Mouse (Mus musculus): ENCODE measurements around the gene Nupr1. TPM values are rescaled to one million over a fixed set of nuclear protein-coding genes. Genes with fewer than 3 reads are reported as not detected.
A peak's percentile ranks its signal among the peaks of the same experiment; 100 is the strongest.

Nupr1 gene
- 1 to 10 TPM; 6.1 to 8.0 TPM for total RNA-seq (2021)
- long read RNA-seq, experiment 1, transcript Nupr1-201 (3 exons, 829 nt), result major isoform, 5 of 8 reads
- long read RNA-seq, experiment 1, partial matches to known transcripts, result 0 of 8 reads
- long read RNA-seq, experiment 1, other reads (novel, unspliced or antisense), result 2 of 8 reads
- long read RNA-seq, experiment 2, transcript Nupr1-201 (3 exons, 829 nt), result major isoform, 11 of 11 reads
- long read RNA-seq, experiment 2, partial matches to known transcripts, result 0 of 11 reads
- long read RNA-seq, experiment 2, other reads (novel, unspliced or antisense), result 0 of 11 reads

DNA sequence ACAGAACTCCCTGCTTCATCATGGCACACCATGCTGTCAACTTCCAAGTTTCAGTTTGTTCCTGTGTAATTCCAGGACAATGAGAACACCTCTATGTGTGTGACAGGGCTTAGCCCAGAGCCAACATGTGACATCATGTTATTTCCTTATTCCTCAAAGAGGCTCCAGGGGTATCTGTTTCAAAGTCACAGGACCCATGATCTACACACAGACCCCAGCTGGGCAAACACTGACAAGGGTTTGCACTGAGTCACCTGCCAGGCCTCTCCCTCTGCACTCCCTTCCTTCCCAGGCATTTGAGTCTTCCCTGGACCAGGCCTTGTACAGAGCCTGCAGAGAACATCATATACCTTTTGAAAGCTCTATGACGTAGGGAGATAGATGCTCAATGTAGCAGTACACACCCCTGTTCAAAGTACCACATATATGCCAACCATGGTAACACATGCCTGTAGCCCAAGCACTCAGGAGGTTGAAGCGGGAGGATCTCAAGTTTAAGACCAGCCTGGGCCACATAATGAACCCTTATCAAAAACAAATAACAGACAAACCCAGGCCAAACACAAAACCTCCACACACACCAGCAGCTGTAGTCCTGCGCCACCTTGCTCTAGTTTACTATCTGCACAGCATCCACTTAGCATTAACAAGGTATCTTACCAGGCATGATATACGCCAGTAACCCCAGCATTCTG, at the start of gene Nupr1:
TSS of gene Nupr1 (minus strand) at position 38 of the 695 bp plus-strand sequence.
- DNase-seq, result no peak

DNA sequence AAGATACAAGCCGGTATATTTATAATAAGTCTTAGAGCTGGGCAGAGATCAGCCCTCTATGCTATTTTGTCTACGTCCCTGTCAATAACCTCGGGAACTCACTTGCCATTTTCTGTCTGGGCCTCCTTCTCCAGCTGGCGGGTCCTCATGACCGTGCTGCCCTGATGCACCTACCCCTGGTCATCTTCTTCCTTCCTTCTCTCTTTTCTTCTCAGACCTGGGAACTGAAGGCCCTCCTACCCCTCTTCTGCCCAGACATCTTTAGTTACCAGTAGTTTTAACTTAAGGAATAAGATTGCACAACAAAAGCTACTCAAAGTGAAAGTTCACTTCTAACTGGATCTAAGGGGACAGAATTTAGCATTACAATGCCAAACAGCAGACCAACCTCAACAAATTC, 49.0 kb upstream of the Nupr1 start:
- DNase-seq, result no peak

DNA sequence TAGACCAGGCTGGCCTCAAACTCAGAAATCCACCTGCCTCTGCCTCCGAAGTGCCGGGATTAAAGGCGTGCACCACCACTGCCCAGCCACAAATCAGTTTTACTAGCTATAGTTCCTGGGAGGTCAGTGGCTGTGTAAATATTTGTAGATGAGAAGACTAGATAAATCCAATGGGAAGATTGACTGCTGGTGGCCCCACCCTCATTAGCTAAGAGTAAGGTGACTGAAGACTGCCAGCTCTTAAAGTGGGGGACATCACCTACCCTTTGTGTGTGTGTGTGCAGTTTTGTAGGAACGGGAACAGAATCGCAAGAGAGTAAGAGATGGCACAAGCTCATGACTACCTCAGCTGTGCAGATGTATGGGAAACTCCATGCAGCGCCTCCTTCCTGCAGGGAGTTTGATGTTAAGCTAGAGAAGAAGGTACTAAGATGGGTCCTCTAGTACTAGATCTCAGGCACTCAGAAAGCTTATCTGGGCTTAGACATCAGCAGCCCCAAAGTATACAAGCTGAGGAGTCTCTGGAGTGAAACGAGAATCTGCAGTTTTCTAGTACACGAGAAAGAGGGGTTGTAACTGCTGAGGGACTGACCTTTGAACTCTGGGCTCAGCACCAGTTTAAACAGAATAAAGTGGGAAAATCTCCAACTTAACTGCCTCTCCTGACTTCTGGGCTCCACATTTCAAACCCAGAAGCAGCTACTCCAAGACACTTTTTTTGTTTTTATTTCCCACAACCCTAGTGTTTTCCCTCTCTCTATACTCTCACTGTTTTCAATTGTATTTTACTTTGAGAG, 48.1 kb upstream of the Nupr1 start:
- DNase-seq, result no peak

DNA sequence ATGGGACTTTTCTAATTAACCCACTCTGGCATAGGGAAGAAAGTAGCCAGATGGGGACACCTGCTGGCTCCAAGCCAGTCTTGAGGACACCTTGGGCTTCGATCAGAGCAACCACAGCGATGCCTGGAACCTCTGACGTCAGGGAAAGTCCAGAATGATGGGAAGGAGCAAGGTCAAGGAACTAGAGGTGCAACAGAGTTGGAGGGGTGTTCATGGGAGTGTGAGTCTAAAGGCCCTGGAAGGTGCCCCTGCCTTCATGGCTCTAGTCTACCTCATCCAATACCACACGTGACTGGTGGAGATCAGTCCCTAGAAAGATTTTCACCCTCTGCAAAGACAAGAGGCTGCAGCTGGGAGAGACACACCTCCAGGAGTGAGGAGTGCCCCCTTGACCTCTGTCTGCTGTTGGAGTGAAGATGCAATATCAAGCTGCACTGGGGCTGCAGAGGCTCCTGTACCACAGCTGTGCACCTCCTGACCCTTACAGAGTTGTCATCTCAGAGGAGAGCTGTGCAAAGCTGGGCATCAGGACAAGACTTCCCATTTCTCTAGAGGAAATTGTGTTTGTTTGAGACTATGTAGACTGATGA, 46.1 kb upstream of the Nupr1 start:
- no peak for DNase-seq

DNA sequence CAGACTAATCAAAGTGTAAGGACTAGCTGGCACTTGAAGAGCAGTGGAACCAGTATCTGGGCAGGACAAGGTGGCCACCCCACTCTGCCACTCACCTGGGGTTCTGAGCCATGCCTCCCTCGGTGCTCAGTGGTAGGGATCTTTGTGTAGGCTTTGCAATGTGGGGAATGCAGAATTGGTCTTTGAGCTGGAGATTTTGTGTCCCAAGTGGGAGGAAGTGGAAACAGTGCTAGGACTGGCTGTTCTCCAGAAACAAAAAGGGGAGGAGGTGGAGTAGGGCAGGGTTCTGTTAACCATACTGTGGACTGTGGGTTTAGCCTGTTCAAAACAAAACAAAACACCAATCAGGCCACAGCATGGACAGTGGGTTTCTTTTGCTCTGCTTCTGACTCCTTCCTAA, 45.5 kb upstream of the Nupr1 start, which contains the start of gene Sult1a1:
TSS of gene Sult1a1 (minus strand) at position 226 of the 400 bp plus-strand sequence.
- DNase-seq, result peak; percentile 89 to 94

DNA sequence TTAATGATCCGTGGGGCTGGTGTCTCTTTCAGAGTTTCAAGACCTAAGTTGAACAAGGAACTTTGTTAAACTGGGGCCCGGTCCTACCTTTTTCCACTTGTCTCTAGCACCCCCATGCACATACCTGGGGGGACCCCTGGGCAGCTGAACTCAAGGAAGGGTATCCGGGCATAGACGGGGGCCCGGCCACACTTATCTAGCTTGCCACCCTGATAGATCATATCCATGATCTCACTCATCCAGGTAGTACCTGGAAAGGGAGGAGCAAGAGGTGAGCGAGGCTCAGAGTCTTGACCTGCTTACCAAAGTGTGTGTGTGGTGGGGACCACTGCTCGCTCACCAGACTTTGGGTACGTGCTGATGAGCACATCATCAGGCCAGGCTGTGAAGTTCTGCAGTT, 44.4 kb upstream of the Nupr1 start:
- DNase-seq, result no peak

DNA sequence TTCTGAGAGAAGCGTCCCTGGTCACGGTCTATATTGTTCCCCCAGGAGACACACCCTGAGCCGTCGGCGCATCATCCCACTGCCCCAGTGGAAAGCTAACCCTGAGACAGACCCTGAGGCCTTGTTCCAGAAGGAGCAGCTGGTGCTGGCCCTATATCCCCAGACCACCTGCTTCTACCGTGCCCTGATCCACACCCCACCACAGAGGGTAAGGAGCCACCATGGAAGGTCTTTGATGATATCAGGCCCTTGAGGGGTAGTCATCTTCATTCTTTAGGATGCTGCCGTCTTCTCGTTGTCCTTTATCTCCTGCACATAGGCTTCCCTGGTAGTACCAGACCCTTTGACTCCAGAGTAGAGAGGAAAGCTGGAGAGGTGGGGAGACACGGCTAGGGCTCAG, 41.5 kb upstream of the Nupr1 start:
- DNase-seq, result no peak

DNA sequence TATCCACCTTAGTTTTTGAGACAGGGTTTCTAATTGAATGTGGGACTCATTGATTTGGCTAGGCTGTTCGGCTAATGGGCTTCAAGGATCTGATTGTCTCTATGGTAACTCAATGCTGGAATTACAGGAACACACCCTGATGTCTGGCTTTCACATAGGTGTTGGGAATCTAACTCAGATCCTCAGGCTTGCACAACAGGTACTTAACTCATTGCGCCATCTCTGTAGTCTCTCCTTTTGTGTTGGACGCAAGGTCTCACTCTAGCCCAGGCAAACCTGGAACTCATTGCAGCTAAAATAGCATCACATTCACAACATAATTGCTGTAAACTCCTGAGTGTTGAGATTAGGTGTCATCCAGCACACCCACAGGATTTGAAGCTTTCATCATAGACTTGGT, 39.5 kb upstream of the Nupr1 start:
- DNase-seq, result no peak

DNA sequence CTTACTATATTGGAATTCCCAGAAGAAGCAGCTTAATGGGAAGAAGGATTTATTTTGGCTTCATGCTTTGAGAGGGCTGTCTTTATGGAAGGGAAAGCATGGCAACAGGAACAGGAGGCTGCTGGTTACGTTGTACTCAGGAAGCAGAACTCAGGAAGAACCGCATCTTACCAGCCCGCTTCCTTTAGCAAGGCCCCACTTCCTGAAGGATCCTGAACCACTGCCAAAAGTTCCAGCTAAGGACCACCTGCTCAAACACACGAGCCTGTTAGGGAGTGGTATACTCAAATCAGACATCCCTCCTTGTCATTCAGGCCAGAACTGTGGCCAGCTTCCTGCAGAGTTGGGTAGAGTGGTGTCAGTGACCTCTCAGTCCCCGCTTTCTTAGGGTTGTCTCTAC, 37.8 kb upstream of the Nupr1 start:
- DNase-seq, result no peak

DNA sequence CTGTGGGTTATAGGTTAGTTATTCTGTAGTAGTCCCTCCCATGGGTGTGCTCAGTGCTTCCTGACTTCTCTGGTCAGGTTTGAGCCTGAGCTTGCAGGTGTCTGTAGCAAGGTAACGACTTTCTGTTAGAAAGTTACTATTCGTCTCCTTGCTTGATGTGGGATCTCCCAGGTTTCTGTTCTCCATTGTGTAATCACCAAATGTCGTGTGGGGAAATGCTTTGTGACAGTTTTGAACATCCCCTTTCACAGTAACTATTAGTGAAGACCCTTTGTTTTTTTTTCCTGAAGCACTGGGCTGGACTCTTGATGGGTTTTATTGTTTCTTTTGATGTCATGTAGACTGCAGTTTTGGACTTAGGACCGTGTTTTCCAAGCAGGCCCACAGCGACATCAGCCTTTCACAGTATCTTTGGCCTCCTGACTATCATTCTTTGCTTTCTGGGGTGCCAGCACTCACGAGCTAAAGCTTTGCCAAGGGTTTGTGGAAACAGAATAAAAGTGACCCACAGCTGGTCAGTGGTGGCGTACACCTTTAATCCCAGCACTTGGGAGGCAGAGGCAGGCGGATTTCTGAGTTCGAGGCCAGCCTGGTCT, 36.9 kb upstream of the Nupr1 start:
- DNase-seq, result no peak

DNA sequence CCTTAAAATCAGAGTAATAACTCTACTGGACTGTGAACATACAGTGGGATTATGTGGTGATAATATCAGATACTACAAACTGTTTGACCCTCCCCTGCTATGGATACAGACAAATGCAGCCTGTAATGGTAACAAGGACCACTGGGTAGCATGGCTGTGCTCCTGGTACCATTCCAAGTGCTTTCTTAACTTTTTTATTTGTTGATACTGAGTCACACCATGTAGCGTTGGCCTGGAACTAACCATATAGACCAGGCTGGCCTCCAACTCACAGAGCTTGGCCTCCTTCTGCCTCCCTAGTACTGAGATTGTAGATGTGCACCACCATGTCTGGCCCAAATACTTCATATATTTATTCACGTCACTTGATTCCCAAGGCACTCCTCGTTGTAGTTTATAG, 34.6 kb upstream of the Nupr1 start:
- peak; percentile 60 to 61 for DNase-seq

DNA sequence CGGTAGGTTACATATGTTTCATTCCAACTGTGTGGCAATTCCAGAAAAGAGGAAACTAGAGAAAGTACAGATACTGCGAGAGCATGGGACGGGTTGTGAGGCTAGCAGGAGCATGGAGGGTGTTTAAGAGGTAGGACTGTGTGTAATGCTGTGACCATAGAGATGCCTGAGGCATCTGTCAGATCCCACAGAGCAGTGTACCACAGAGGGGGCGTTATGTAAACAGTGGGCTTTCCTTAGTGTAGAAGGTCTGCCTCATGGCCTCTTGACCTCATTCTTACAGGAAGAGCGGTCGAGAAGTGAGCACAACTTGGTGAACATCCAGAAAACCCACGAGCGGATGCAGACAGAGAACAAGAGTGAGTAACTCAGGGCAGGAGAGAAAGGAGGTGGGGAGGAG, 33.0 kb upstream of the Nupr1 start:
- DNase-seq, result no peak

DNA sequence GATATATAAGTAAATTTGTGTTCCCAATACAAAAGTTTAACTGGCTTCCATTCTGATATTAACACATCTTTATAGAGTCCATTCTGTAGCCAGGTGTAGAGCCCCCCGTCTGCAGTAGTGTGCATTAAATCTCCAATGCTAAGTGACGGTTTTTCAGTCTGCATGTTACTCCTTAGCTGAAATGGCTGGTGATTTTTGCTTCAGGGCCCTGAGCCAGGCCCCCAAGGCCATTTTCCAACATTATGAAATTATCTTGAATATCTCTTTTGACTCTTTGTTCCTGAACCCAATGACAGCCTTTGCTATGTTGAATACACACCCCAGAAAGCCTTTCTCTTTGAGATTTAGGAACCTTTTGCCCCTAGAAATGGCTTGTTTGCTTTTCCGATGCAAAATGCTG, 29.1 kb upstream of the Nupr1 start:
- DNase-seq, result no peak

DNA sequence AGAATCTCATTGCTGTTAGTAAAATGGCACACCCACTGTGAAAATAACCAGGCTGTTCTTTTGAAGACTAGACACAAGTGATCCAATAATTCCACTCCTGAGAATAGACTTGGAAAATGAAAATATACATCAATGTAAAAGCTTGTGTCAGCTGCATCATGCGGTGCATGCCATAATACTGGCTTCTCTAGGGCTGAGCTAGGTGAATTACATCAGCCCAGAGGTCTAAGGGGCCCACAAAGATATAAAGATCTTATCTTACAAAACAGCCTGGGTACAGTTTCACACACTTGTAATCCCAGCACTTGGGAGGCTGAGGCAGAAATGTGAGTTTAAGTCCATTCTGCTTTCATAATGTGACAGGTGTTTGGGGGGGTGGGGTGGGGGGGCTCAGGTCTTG, 26.9 kb upstream of the Nupr1 start:
- DNase-seq, result no peak

DNA sequence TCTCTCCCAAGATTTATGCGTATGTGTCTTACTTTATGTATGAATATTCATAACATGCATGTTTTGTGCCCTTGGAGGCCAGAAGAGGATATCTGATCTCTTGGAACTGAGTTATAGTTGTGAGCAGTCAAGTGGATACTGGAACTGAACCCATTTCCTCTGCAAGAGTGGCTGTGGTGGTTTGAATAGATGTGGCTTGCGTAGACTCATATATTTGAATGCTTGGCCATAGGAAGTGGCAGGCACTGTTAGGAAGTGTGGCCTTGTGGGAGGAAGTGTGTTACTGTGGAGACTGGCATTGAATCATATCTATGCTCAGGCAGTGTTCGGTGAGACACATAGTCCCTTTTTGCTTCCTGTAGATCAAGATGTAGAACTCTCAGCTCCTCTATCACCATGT, 25.0 kb upstream of the Nupr1 start:
- DNase-seq, result no peak

DNA sequence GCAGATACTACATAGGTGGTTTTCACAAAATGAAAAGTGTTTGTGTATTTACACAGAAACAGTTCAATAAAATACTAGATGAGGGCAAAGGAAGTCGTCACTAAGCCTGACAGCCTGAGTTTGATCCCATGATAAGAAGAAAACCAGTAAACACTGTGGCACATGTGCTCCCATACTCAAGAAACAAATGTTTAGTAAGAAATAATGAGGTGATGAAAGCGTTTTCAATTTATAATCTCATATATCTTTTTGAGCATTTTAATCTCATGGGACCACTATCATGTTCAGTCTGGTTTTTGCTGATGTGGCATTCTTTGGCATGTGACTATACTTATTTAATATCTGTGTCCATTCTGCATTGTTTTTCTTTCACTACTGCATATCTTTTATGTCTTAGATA, 23.3 kb upstream of the Nupr1 start:
- DNase-seq, result no peak

DNA sequence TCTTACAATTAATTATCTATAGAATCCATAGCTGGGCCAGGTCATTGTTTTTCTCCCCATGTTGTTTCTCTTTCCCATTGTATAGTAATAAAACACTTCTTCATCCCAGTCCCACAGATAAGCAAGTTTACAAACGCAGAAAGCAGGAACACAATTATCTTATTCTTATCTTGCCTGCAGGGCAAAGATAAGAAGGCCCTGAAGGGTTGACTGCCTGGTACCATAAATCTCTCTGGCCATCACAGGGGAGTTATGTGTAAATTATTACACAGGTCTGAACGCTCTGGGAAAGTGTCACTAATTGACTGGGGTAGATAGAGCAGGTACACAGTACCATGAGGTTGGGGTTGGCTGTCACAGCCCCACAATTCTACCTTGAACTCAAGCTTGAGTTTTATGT, 20.2 kb upstream of the Nupr1 start:
- no peak for DNase-seq

DNA sequence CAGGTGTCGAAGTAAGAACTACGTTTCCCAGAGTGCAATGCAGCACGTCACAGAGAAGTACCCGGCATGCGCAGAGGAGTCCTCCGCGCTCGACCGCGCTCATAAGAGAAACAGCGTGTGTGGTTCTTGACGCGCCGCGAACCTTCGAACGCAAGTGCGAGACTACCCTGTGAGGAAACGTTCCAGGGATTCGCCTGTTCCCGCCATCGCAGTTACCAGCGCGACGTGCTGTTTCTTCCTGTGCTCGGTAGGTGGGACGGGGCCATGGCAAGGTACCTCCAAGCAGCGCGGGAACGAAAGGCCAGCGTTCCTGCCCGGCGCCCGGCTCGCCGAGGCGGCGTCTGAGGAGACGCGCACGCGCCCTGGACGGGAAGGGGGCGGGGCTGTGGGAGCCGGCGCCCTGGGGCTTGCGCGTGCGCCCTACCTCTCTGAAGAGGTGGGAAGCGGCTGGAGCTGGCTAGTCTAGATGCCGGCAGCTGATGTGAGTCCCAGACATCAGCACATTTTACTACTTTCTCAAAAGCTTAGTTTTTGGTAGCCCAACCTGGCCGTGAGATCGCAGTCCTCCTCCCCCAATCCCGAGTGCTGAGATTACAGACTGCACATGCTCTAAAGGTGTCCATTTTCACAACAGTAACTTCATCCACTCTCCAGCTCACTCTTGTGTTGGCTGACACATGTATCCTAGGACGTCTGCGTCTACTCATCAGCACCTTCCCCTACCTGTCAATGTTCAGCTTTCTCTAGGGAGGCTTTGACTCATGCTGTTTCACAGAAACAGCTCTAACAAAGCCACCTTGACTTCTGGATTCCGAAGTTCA, 18.8 kb upstream of the Nupr1 start, which contains the start of gene Sgf29:
TSS of gene Sgf29 (plus strand) at position 79 of the 821 bp plus-strand sequence.
- peak; percentile 96 for DNase-seq

DNA sequence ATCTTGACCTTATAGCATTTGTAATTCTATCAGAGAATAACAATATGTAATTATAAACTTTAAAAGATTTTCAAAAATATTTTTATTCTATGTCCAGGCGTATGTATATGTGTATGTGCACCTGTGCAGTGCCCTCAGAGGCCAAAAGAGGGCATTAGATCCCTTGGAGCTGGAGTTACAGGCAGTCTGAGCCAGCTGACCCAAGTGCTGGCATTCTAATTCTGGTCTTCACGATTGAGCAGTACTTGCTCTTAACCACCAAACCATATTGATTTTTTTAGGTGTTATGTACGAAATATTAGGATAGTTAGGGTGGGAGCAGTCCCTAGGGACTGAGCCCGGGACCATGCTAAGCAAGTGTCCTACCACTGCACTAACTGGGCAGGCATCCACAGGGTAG, 17.8 kb upstream of the Nupr1 start:
- DNase-seq, result no peak

DNA sequence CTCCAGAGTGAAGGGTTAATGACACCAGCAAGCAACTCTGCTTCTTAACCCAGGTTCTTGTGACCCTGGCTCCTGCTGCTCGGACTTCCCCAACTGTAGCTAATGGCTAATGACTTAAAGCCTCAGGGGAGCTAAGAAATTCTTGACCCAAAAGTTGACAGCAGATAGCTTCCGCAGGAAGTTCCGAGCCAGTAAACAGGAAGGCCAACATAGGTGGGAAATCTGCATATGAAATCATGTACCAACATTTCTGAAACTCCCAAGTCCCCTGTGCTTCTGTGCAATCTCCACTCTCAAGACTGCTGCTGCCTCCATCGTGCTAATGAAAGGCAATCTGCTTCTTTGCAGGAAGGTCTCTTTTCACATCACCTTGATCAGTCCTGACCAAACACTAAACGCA, 15.0 kb upstream of the Nupr1 start:
- peak; percentile 20 to 65 for DNase-seq

DNA sequence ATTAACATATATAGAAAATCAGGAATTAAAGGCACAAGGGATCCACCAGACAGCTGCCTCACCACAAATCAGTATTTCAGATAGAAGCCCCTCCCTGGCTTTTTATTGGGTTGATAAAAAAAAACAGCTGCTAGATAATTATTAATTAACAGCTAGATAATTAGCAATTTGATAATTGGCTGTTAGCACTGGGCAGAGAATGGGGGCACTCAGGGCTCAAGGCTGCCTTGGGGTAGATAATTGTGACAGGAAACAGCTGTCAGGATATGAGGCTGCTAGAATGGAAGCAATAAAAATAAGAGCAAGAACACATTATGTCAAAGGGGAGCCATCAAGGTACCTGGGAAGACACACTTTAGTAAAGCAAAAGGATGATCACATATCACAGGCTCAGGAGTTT, 14.3 kb upstream of the Nupr1 start:
- DNase-seq, result no peak
